Mouse (Mus musculus) stomach, postnatal 0 days (tissue): ENCODE measurements around the gene Taf8.

Experiments
- CTCF ChIP-seq: IDR thresholded peaks from 2 replicates; pipeline ENCODE4 v1.5.1; 2016; ENCODE audit warnings: antibody characterized with exemption, low read depth, mild to moderate bottlenecking, moderate library complexity
- EP300 ChIP-seq: optimal IDR thresholded peaks from 2 replicates; pipeline ENCODE3; 2016; ENCODE audit warnings: antibody characterized with exemption

DNA sequence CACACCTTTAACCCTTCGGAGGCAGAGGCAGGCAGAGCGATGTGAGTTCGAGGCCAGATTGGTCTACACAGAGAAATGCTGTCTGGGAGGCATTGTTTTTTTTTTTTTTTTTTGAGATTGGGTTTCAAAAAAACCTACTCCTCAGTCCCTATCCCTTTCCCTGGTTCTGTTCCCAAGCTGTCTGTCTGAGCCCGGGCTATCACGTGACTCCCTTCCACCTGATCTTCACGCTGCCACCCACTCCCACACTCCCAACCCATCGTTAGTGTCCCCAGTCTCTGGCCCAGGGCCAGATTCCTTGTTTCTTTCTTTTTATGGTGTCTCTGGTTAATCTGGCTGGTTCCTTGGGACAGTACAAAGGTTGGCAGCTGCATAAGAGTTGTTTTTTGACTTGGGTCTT, 49.0 kb upstream of the Taf8 start:
- no peak for TF ChIP-seq CTCF
- no peak for TF ChIP-seq EP300
